Mouse (Mus musculus) small intestine, adult 2 months (tissue): ENCODE measurements around the gene Mef2b.

Experiments used
- CTCF ChIP-seq: fragments of 200-500 bp; IDR thresholded peaks from 2 replicates; pipeline ENCODE4 v1.5.1; 2012; ENCODE audit warnings: low read depth, mild to moderate bottlenecking, control low read depth, inconsistent platforms, low read length, moderate library complexity, mixed read lengths; ENCODE audit not compliant: insufficient replicate concordance, insufficient read length; ENCODE audit errors: extremely low read depth
- POLR2A ChIP-seq: fragments of 200-500 bp; IDR thresholded peaks from 2 replicates; pipeline ENCODE4 v1.6.1; 2012; ENCODE audit warnings: low read depth, mild to moderate bottlenecking, control low read depth, inconsistent platforms, low read length, moderate library complexity

- TF ChIP-seq POLR2A (no peak), CTCF (no peak)
Measured at GRCm38 (mm10) chr8:70178231-70178630, 38.7 kb downstream of the Mef2b start.
